Mouse (Mus musculus) neural tube, embryonic 11.5 days (tissue): ENCODE measurements around the gene Zfp809. TPM values are rescaled to one million over a fixed set of nuclear protein-coding genes. Genes with fewer than 3 reads are reported as not detected.

ENCODE experiments used
- ATAC-seq: fragments of 200-750 bp; cut with Nextera tagmentation; 2 replicates; pipeline ENCODE4 v1.8.0; 2017; ENCODE audit warnings: moderate number of reproducible peaks, mild to moderate bottlenecking, moderate TSS enrichment, moderate library complexity; ENCODE audit not compliant: insufficient read depth, low FRiP score, low TSS enrichment
- DNase-seq: peaks from one replicate; pipeline ENCODE4 v3.0.0-alpha.2; 2015; ENCODE audit warnings: low spot score
- H3K27ac ChIP-seq: fragments of 300-500 bp; sonication (generic); 2 replicates; pipeline ENCODE4 v1.5.1; 2014; ENCODE audit warnings: low read depth, mild to moderate bottlenecking, low read length
- H3K27me3 ChIP-seq: fragments of 300-500 bp; sonication (generic); 2 replicates; pipeline ENCODE4 v1.6.1; 2014; ENCODE audit warnings: mild to moderate bottlenecking, low read length, mixed read lengths; ENCODE audit not compliant: control insufficient read depth, insufficient read depth
- H3K36me3 ChIP-seq: fragments of 300-500 bp; sonication (generic); 2 replicates; pipeline ENCODE4 v1.6.1; 2014; ENCODE audit warnings: mild to moderate bottlenecking, low read length, moderate library complexity, mixed read lengths; ENCODE audit not compliant: control insufficient read depth, insufficient read depth
- H3K4me1 ChIP-seq: fragments of 300-500 bp; sonication (generic); 2 replicates; pipeline ENCODE4 v1.6.1; 2014; ENCODE audit warnings: low read length, mixed read lengths; ENCODE audit not compliant: control insufficient read depth, insufficient read depth
- H3K4me2 ChIP-seq: fragments of 300-500 bp; sonication (generic); 2 replicates; pipeline ENCODE4 v1.6.1; 2014; ENCODE audit warnings: low read depth, mild to moderate bottlenecking, moderate library complexity
- H3K4me3 ChIP-seq: fragments of 300-500 bp; sonication (generic); 2 replicates; pipeline ENCODE4 v1.5.1; 2014; ENCODE audit warnings: low read depth, low read length
- H3K9ac ChIP-seq: fragments of 300-500 bp; sonication (generic); 2 replicates; pipeline ENCODE4 v1.6.1; 2014; ENCODE audit warnings: mild to moderate bottlenecking, low read length
- H3K9me3 ChIP-seq: fragments of 300-500 bp; sonication (generic); 2 replicates; pipeline ENCODE4 v1.6.1; 2016; ENCODE audit warnings: low read length; ENCODE audit not compliant: control insufficient read depth
- WGBS: fragments of 180-500 bp; shearing (Covaris S2); extraction: QIAGEN DNeasy Blood & Tissue Kit; methylation state at CpG from one replicate; pipeline ENCODE4 v1.1.7; 2014; 5-methylcytosine and 5-hydroxymethylcytosine counted together
- polyA plus RNA-seq: library from polyadenylated mRNA; unstranded; fragments of >200 nt; fragmentation: Nextera tagmentation; extraction: Ambion mirVana; gene quantifications from 2 replicates; pipeline ENCODE4 v1.2.1, GENCODE M21; 2014

Gene Zfp809
- polyA plus RNA-seq, 1 experiment from 2014 or later, result 12.3 TPM

DNA sequence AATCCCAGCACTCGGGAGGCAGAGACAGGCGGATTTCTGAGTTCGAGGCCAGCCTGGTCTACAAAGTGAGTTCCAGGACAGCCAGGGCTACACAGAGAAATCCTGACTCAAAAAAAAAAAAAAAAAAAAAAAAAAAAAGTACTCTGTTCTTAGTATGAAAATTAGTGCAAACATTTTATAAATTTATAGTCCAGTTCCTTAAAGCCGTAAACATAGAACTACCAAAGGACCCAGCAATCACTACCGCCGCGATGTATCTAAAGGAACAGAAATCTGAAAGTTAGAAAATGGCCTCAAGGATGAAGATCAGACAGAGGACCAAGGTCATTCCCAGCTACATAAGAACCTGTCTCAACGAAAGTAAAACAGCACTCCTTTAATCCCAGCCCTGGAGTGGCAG lies 33.3 kb downstream of the Zfp809 start:
- no peak for DNase-seq
- Histone ChIP-seq H3K4me1 (no peaks in the 10 kb centered on the region), H3K36me3 (peaks cover 11% of the 10 kb centered on the region; the same call in 1 of the 2 replicates), H3K4me3 (peak overlapping the region; percentile 56), H3K27ac (no peak overlapping the region), H3K27me3 (no peaks in the 10 kb centered on the region), H3K9me3 (peaks cover 6% of the 10 kb centered on the region; the same call in 1 of the 2 replicates), H3K9ac (no peak overlapping the region; the same call in 1 of the 2 replicates), H3K4me2 (peak overlapping the region; percentile 67)
- 84% methylated on average over 8 of the region's 8 CpGs for WGBS
- no peak for ATAC-seq

- peak; percentile 76; the same call in 1 of the 2 replicates for ATAC-seq
- H3K27ac ChIP-seq, result no peak within 1 kb of the TSS
- peaks cover 7% of the 10 kb centered on the region; the same call in 1 of the 2 replicates for H3K36me3 ChIP-seq
- no peaks in the 10 kb centered on the region for H3K27me3 ChIP-seq
- H3K9ac ChIP-seq, result peak within 1 kb of the TSS; percentile 81
- DNase-seq, result peak; percentile 64
- peak within 1 kb of the TSS; percentile 56 for H3K4me3 ChIP-seq
- peaks cover 3% of the 10 kb centered on the region; the same call in 1 of the 2 replicates for H3K9me3 ChIP-seq
- under 1% methylated on average over 35 of the region's 35 CpGs for WGBS
- no peaks in the 10 kb centered on the region for H3K4me1 ChIP-seq
- H3K4me2 ChIP-seq, result peak within 1 kb of the TSS; percentile 67
These were observed 33.9 kb downstream of the Zfp809 start, which contains the start of gene Zfp599 for GRCm38 (mm10) chr9:22259184-22260091. TSS of gene Zfp599 (minus strand) at chr9:22259895.

GRCm38 (mm10) chr9:22260092-22260422 lies 34.5 kb downstream of the Zfp809 start:
- peaks cover 7% of the 10 kb centered on the region; the same call in 1 of the 2 replicates for H3K36me3 ChIP-seq
- WGBS, result 36% methylated on average over 3 of the region's 3 CpGs
- no peaks in the 10 kb centered on the region for H3K4me1 ChIP-seq
- peak overlapping the region; percentile 67 for H3K4me2 ChIP-seq
- no peak for ATAC-seq
- H3K9me3 ChIP-seq, result peaks cover 3% of the 10 kb centered on the region; the same call in 1 of the 2 replicates
- no peak overlapping the region for H3K27ac ChIP-seq
- H3K9ac ChIP-seq, result no peak overlapping the region
- peak overlapping the region; percentile 56 for H3K4me3 ChIP-seq
- no peak for DNase-seq
- no peaks in the 10 kb centered on the region for H3K27me3 ChIP-seq

GRCm38 (mm10) chr9:22261594-22261993 lies 36.1 kb downstream of the Zfp809 start:
- H3K36me3 ChIP-seq, result no peaks in the 10 kb centered on the region
- no peak overlapping the region for H3K27ac ChIP-seq
- H3K4me1 ChIP-seq, result no peaks in the 10 kb centered on the region
- H3K4me3 ChIP-seq, result no peak overlapping the region
- ATAC-seq (no peak), DNase-seq (no peak)
- no peak overlapping the region for H3K4me2 ChIP-seq
- no peaks in the 10 kb centered on the region for H3K27me3 ChIP-seq
- H3K9ac ChIP-seq, result no peak overlapping the region
- WGBS, result 83% methylated on average over 1 of the region's 1 CpGs
- no peaks in the 10 kb centered on the region for H3K9me3 ChIP-seq

GRCm38 (mm10) chr9:22262611-22263010 lies 37.1 kb downstream of the Zfp809 start:
- WGBS, result 90% methylated on average over 10 of the region's 10 CpGs
- no peak overlapping the region for H3K27ac ChIP-seq
- H3K36me3 ChIP-seq, result no peaks in the 10 kb centered on the region
- H3K4me2 ChIP-seq, result no peak overlapping the region
- DNase-seq (no peak), ATAC-seq (no peak)
- H3K9me3 ChIP-seq, result no peaks in the 10 kb centered on the region
- no peaks in the 10 kb centered on the region for H3K27me3 ChIP-seq
- no peaks in the 10 kb centered on the region for H3K4me1 ChIP-seq
- no peak overlapping the region for H3K4me3 ChIP-seq
- no peak overlapping the region for H3K9ac ChIP-seq

DNA sequence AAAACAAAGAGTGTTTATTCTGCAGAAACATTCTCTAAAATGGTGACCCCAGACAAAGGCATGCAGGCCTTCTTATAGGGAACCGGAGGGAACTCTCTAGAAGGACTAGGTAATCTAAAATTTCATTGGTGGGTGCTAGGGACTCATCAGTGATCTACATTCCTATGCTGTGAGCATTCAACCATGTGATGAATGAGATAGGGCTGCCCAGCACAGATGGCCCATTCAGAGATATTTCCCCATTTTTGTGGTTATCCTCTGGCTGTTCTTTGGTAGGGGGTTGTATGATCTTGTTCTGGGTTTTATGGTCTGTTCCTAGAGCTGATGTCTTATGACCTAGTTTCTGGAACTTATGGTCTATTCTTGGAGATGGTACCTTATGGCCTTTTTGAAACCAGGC lies 43.4 kb downstream of the Zfp809 start:
- H3K9me3 ChIP-seq, result peaks cover 6% of the 10 kb centered on the region; the same call in 1 of the 2 replicates
- ATAC-seq, result no peak
- DNase-seq, result no peak
- H3K4me2 ChIP-seq, result no peak overlapping the region
- H3K27me3 ChIP-seq, result no peaks in the 10 kb centered on the region
- WGBS, result 92% methylated on average over 1 of the region's 1 CpGs
- no peak overlapping the region for H3K27ac ChIP-seq
- H3K4me3 ChIP-seq, result no peak overlapping the region
- no peaks in the 10 kb centered on the region for H3K36me3 ChIP-seq
- no peak overlapping the region for H3K9ac ChIP-seq
- no peaks in the 10 kb centered on the region for H3K4me1 ChIP-seq

DNA sequence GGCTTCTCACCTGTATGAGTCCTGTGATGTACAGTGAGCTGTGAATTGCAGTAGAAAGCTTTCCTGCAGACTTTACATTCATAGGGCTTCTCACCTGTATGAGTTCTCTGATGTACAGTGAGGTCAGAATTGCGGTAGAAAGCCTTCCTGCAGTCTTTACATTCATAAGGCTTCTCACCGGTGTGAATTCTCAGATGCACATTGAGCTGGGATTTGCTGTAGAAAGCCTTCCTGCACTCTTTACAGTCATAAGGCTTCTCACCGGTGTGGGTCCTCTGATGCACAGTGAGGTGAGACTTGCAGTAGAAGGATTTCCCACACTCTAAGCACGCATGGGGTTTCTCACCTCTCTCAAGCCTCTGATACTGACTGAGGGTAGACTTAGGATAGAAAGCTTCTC lies 53.2 kb downstream of the Zfp809 start:
- H3K27ac ChIP-seq, result no peak overlapping the region
- no peak overlapping the region for H3K4me2 ChIP-seq
- H3K36me3 ChIP-seq, result peaks cover 60% of the 10 kb centered on the region
- peaks cover 42% of the 10 kb centered on the region for H3K9me3 ChIP-seq
- ATAC-seq (no peak), DNase-seq (no peak)
- H3K9ac ChIP-seq, result no peak overlapping the region
- H3K27me3 ChIP-seq, result no peaks in the 10 kb centered on the region
- H3K4me1 ChIP-seq, result no peaks in the 10 kb centered on the region
- WGBS, result 93% methylated on average over 4 of the region's 4 CpGs
- no peak overlapping the region for H3K4me3 ChIP-seq
